Mouse (Mus musculus) myocyte (in vitro differentiated cells): ENCODE results near the gene Ccnt1. TPM values are rescaled to one million over a fixed set of nuclear protein-coding genes. Genes with fewer than 3 reads are reported as not detected.

Experiments used
- H3K27me3 ChIP-seq: one replicate; pipeline ENCODE4 v1.6.1; 2011; ENCODE audit not compliant: control insufficient read depth, insufficient read depth, insufficient read length
- H3K36me3 ChIP-seq: one replicate; pipeline ENCODE4 v1.6.1; 2011; ENCODE audit not compliant: control insufficient read depth, insufficient read depth
- H3K4me2 ChIP-seq: one replicate; pipeline ENCODE4 v1.6.1; 2011; ENCODE audit warnings: low read depth, control low read depth
- H3K4me3 ChIP-seq: one replicate; pipeline ENCODE4 v1.5.1; 2011; ENCODE audit warnings: mild to moderate bottlenecking, control low read depth, moderate library complexity
- H3K79me2 ChIP-seq: one replicate; pipeline ENCODE4 v1.6.1; 2011; ENCODE audit not compliant: control insufficient read depth, insufficient read depth
- H3ac ChIP-seq: one replicate; pipeline ENCODE4 v1.6.1; 2011; ENCODE audit not compliant: control insufficient read depth, insufficient read length
- CEBPB ChIP-seq: IDR thresholded peaks from 2 replicates; pipeline ENCODE4 v1.6.1; 2011; ENCODE audit warnings: mild to moderate bottlenecking, moderate library complexity; ENCODE audit not compliant: poor library complexity, insufficient read depth, severe bottlenecking
- E2F4 ChIP-seq: IDR thresholded peaks from one replicate; pipeline ENCODE4 v1.6.1; 2011; ENCODE audit warnings: mild to moderate bottlenecking, control low read depth, moderate library complexity; ENCODE audit not compliant: insufficient read depth
- MAX ChIP-seq: IDR thresholded peaks from one replicate; pipeline ENCODE4 v1.6.1; 2011; ENCODE audit warnings: low read depth, mild to moderate bottlenecking, control low read depth
- MYOD1 ChIP-seq, 3 experiments: IDR thresholded peaks; one replicate each; pipeline ENCODE4 v1.6.1; 2011; ENCODE audit warnings: control low read depth in 2 of 3, low read depth in 2 of 3, mild to moderate bottlenecking in 2 of 3, moderate library complexity in 1 of 3; ENCODE audit not compliant: insufficient read length in 2 of 3, control insufficient read depth in 1 of 3
- MYOG ChIP-seq, 3 experiments: IDR thresholded peaks; one replicate each; pipeline ENCODE4 v1.6.1; 2011; ENCODE audit warnings: control low read depth in 2 of 3, low read depth in 2 of 3, mild to moderate bottlenecking in 2 of 3; ENCODE audit not compliant: insufficient read length in 2 of 3, control insufficient read depth in 1 of 3, insufficient read depth in 1 of 3
- POLR2A ChIP-seq: IDR thresholded peaks from one replicate; pipeline ENCODE4 v1.6.1; 2011; ENCODE audit warnings: low read depth, mild to moderate bottlenecking, control low read depth, moderate library complexity; ENCODE audit not compliant: insufficient read length
- POLR2AphosphoS2 ChIP-seq: IDR thresholded peaks from one replicate; pipeline ENCODE4 v1.6.1; 2011; ENCODE audit warnings: low read depth, control low read depth; ENCODE audit not compliant: insufficient read length
- REST ChIP-seq: IDR thresholded peaks from one replicate; pipeline ENCODE4 v1.6.1; 2011; ENCODE audit warnings: mild to moderate bottlenecking, control low read depth, moderate library complexity; ENCODE audit not compliant: insufficient read depth, insufficient read length
- SRF ChIP-seq: IDR thresholded peaks from one replicate; pipeline ENCODE4 v1.6.1; 2011; ENCODE audit warnings: low read depth; ENCODE audit not compliant: control insufficient read depth, insufficient read length
- TCF12 ChIP-seq: IDR thresholded peaks from one replicate; pipeline ENCODE4 v1.6.1; 2011; ENCODE audit warnings: mild to moderate bottlenecking, control low read depth; ENCODE audit not compliant: poor library complexity, insufficient read depth, severe bottlenecking
- TCF3 ChIP-seq: IDR thresholded peaks from one replicate; pipeline ENCODE4 v1.6.1; 2011; ENCODE audit warnings: low read depth, control low read depth; ENCODE audit not compliant: insufficient read length
- USF1 ChIP-seq: IDR thresholded peaks from one replicate; pipeline ENCODE4 v1.6.1; 2011; ENCODE audit warnings: low read depth, mild to moderate bottlenecking, control low read depth, moderate library complexity
- polyA plus RNA-seq: library from polyadenylated mRNA; unstranded; fragments of >200 nt; fragmentation: generic; extraction: Trizol; gene quantifications from one replicate; pipeline ENCODE4 v1.2.1, GENCODE M21; 2012; ENCODE audit warnings: missing spikeins

Ccnt1 gene
- polyA plus RNA-seq, 1 experiment: 12.6 TPM

DNA sequence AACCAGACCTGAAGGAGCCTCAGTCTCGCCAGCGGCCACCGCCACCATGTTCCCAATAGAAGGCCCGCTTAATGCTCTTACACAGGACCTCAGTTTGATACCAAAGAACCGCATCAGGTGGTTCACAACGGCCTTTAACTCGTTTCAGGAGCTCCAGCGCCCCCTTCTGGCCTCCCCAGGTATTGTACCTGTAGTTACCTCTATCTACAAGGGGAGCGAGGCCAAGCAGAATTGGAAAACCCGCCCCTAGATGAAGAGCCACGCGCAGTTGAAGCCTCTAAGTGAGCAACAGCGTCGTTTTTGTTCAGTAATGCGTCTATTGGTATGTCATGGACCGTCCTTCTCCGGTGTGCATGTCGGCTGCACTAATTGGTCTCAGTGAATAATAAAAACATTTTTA, 66.2 kb downstream of the Ccnt1 start:
- no peak for TF ChIP-seq MAX
- no peak for TF ChIP-seq SRF
- TF ChIP-seq POLR2A: no peak
- TF ChIP-seq USF1: no peak
- no peak for TF ChIP-seq TCF12
- TF ChIP-seq REST: no peak
- no peak overlapping the region for H3ac ChIP-seq

DNA sequence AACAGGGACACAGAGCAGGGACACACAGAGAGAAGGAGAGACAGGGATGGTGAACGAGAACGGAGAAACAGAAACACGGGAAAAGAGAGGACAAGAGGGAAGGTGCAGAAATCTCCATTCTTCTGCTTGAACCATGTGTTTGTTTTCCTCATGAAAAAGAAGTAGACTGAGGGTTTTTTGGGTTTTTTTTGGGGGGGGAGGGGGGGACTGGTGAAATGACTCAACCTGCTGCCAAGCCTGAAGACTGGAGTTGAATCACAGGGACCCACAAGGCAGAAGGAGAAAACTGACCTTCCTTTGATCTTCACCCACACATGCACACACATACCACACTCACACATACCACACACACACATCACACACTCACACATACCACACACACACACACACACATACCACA, 67.4 kb downstream of the Ccnt1 start:
- Histone ChIP-seq H3K79me2 (no peaks in the 10 kb centered on the region), H3K27me3 (no peaks in the 10 kb centered on the region), H3K4me3 (no peak overlapping the region), H3ac (no peak overlapping the region), H3K4me2 (no peak overlapping the region), H3K36me3 (no peaks in the 10 kb centered on the region)
- TF ChIP-seq MYOG (IDR thresholded peaks at IDR 0.05; ENCODE audit: control insufficient read depth in 1 of 3, insufficient read depth in 1 of 3, insufficient read length in 2 of 3, low read depth in 2 of 3): no peak

More for the DNA sequence above, 66.2 kb downstream of the Ccnt1 start:
- H3K79me2 ChIP-seq: no peaks in the 10 kb centered on the region
- no peaks in the 10 kb centered on the region for H3K27me3 ChIP-seq
- no peak overlapping the region for H3K4me3 ChIP-seq
- no peak overlapping the region for H3K4me2 ChIP-seq
- no peaks in the 10 kb centered on the region for H3K36me3 ChIP-seq

DNA sequence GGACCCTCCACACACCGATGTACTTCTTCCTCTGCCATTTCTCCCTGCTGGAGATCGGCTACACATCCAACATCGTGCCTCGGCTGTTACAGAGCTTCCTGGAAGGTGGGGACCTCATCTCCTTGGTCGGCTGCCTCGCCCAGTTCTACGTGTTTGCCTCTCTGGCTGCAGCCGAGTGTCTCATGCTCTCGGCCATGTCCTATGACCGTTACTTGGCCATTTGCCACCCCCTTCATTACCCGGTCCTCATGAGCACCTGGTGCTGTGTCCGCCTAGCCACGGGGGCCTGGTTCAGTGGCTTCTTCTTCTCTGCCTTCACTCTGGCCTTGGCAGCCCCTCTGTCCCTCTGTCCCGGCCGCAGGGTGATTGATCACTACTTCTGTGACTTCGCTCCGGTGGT, 73.1 kb downstream of the Ccnt1 start:
- Histone ChIP-seq H3K27me3 (peaks cover 17% of the 10 kb centered on the region), H3K4me3 (no peak overlapping the region), H3K4me2 (no peak overlapping the region), H3K79me2 (no peaks in the 10 kb centered on the region), H3ac (no peak overlapping the region), H3K36me3 (no peaks in the 10 kb centered on the region)
- TF ChIP-seq TCF3 (no peak), POLR2A (no peak), TCF12 (no peak), REST (no peak), MAX (no peak), MYOD1 (IDR thresholded peaks at IDR 0.05; ENCODE audit: control insufficient read depth in 1 of 3, insufficient read length in 2 of 3, low read depth in 2 of 3) (no peak), USF1 (no peak), POLR2AphosphoS2 (no peak), CEBPB (no peak), SRF (no peak), E2F4 (no peak), MYOG (IDR thresholded peaks at IDR 0.05; ENCODE audit: control insufficient read depth in 1 of 3, insufficient read depth in 1 of 3, insufficient read length in 2 of 3, low read depth in 2 of 3) (no peak)

DNA sequence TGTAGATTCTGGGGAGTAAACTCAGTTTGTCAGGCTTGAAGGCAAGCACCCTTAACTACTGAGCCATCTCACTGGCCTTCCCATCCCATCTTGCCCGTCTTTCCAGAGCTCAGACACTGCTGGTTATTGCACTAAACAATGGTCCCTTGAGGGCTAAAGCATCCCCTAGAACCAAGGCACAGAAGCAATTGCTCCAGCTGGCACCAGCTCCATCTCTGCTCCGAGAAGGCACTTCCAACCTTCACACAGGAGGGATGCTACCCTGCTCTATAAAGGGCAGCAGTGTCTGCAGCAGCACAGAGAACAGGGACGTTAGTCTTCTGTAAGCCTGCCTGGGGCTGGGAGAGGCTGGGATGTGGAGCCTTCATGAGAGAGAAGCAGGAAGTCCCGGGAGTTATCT, 78.6 kb downstream of the Ccnt1 start, which contains the start of gene Olfr279:
Gene Olfr279 (plus strand): TSS at position 301 of the 400 bp plus-strand sequence.
- TF ChIP-seq TCF3: no peak
- no peak for TF ChIP-seq POLR2AphosphoS2
- no peak for TF ChIP-seq MYOG (IDR thresholded peaks at IDR 0.05; ENCODE audit: control insufficient read depth in 1 of 3, insufficient read depth in 1 of 3, insufficient read length in 2 of 3, low read depth in 2 of 3)
- no peak for TF ChIP-seq MYOD1 (IDR thresholded peaks at IDR 0.05; ENCODE audit: control insufficient read depth in 1 of 3, insufficient read length in 2 of 3, low read depth in 2 of 3)
- TF ChIP-seq SRF: no peak
- TF ChIP-seq REST: no peak
- TF ChIP-seq TCF12: no peak
- TF ChIP-seq E2F4: no peak
- TF ChIP-seq CEBPB: no peak
- no peak for TF ChIP-seq POLR2A
- no peak for TF ChIP-seq USF1
- no peak for TF ChIP-seq MAX
- H3K4me2 ChIP-seq: no peak within 1 kb of the TSS
- H3K79me2 ChIP-seq: no peaks in the 10 kb centered on the region
- no peak within 1 kb of the TSS for H3ac ChIP-seq
- no peak within 1 kb of the TSS for H3K4me3 ChIP-seq
- H3K27me3 ChIP-seq: peaks cover 25% of the 10 kb centered on the region
- no peaks in the 10 kb centered on the region for H3K36me3 ChIP-seq

DNA sequence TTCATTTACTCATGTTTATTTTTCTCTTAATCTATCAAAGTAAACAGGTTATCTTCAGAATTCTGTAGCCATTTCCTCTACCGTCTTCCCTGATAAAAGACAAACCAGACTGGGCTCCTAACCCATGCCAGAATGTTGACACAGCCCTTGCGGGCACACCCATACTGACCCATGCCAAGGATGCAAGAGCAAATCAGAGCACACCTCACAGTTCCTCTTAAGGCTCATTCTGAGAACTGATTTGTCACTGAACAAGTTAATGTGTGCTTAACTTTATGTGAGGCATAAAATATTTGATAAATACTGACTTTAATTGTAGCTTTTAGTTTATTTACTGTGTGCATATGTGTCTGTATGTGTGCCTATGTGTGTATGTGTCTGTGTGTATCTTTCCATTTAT, 79.4 kb downstream of the Ccnt1 start:
- no peak overlapping the region for H3K4me2 ChIP-seq
- H3K27me3 ChIP-seq: peaks cover 25% of the 10 kb centered on the region
- H3K36me3 ChIP-seq: no peaks in the 10 kb centered on the region
- no peak overlapping the region for H3ac ChIP-seq
- TF ChIP-seq TCF3: no peak
- no peak for TF ChIP-seq E2F4
- H3K4me3 ChIP-seq: no peak overlapping the region
- H3K79me2 ChIP-seq: no peaks in the 10 kb centered on the region

Other genes starting within 250 kb of the Ccnt1 start
- not detected for gene Olfr284, start 229.9 kb downstream of the Ccnt1 start, polyA plus RNA-seq
- gene Olfr283, start 190.0 kb downstream of the Ccnt1 start, polyA plus RNA-seq: not detected
- not detected for gene Olfr282, start 139.7 kb downstream of the Ccnt1 start, polyA plus RNA-seq
- gene Olfr281, start 118.3 kb downstream of the Ccnt1 start, polyA plus RNA-seq: not detected
- gene OR5BS1P, start 101.0 kb downstream of the Ccnt1 start, polyA plus RNA-seq: not detected
- not detected for gene Lalba, start 88.2 kb downstream of the Ccnt1 start, polyA plus RNA-seq
- not detected for gene Olfr279, start 78.5 kb downstream of the Ccnt1 start, polyA plus RNA-seq
- gene Kansl2, start 36.7 kb downstream of the Ccnt1 start, polyA plus RNA-seq: 109 TPM
- 0.10 TPM for gene 4930415O20Rik, start 81 bp upstream of the Ccnt1 start, polyA plus RNA-seq
- gene Adcy6, start 39.2 kb upstream of the Ccnt1 start, polyA plus RNA-seq: 32.4 TPM
- 80.8 TPM for gene Cacnb3, start 59.9 kb upstream of the Ccnt1 start, polyA plus RNA-seq
- gene Ddx23, start 92.0 kb upstream of the Ccnt1 start, polyA plus RNA-seq: 102 TPM
- gene Rnd1, start 106.5 kb upstream of the Ccnt1 start, polyA plus RNA-seq: 14.4 TPM
- 2.4 TPM for gene Ccdc65, start 137.3 kb upstream of the Ccnt1 start, polyA plus RNA-seq
- gene Fkbp11, start 157.3 kb upstream of the Ccnt1 start, polyA plus RNA-seq: 52.9 TPM
- gene Arf3, start 192.3 kb upstream of the Ccnt1 start, polyA plus RNA-seq: 72.0 TPM
- 3.3 TPM for gene Wnt10b, start 207.2 kb upstream of the Ccnt1 start, polyA plus RNA-seq
- 0.06 TPM for gene Wnt1, start 218.9 kb upstream of the Ccnt1 start, polyA plus RNA-seq
- 0.11 TPM for gene Ddn, start 238.6 kb upstream of the Ccnt1 start, polyA plus RNA-seq